Mouse (Mus musculus): ENCODE data around the gene Usp32. TPM values are rescaled to one million over a fixed set of nuclear protein-coding genes. Genes with fewer than 3 reads are reported as not detected.

The Usp32 gene
- total and polyA plus RNA-seq, 3 experiments = 4.0 to 24.5 (median 22.6) TPM

DNA sequence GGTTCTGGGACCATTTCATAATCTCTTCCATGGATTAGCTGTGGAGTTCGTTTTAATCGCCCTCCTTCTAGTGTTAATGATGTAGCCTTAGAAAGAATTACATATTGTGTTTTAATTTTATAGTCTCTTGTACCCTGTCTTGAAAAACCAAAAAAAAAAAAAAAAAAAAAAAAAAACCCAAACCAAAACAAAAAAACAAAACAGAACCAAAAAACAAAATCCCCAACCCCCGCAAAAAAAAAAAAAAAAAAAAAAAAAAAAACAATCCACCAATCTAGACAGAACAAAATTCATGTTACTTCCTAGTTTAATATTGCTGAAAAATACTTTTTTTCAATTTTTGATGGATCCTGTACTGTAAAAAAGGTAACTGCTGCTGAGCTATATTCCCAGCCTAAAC lies 100.7 kb downstream of the Usp32 start:
- no peaks in the 10 kb centered on the region for H3K4me1 ChIP-seq (ENCODE audit: control insufficient read depth, insufficient read depth, low read length)
- H3K27ac ChIP-seq = no peak overlapping the region
- H3K36me3 ChIP-seq (ENCODE audit: control insufficient read depth, insufficient read depth, low read length) = no peaks in the 10 kb centered on the region; the same call in none of the 2 replicates
- H3K4me3 ChIP-seq = no peak overlapping the region
- no peak overlapping the region for H3K9ac ChIP-seq (ENCODE audit: low read depth, low read length)
- 74% methylated on average over 3 of the region's 3 CpGs for WGBS
- intact Hi-C loops (cut with DNase I) = no loop called here
- no peaks in the 10 kb centered on the region for H3K27me3 ChIP-seq (ENCODE audit: control insufficient read depth, insufficient read depth, low read length)
- H3K79me2 ChIP-seq (replicated peaks; ENCODE audit: control insufficient read depth, insufficient read depth, low read length) = no peaks in the 10 kb centered on the region
- TF ChIP-seq EP300 (IDR thresholded peaks at IDR 0.05; ENCODE audit: insufficient read depth, low read depth, low read length) (no peak), POLR2A (IDR thresholded peaks at IDR 0.05; ENCODE audit: insufficient read depth, low read depth, low read length) (no peak), CTCF (IDR thresholded peaks at IDR 0.05) (no peak)
- no peak for DNase-seq

DNA sequence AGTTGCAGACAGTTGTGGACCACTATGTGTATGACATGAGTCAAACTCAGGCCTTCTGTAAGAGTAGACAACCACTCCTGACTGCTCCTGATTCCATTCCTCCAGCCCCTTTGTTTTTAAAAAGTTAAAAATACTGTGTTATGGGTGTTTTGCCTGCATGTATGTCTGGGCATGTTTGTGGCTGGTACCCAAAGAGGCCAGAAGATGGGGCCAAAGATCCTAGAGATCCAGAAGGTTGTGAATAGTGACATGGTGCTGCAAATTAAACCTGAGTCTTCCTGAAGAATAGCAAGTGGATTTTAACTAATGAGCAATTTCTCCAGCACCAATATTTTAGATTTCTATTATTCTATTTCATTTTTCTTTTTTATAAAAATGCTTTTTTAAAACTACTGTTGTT lies 126.8 kb downstream of the Usp32 start:
- no peak overlapping the region for H3K4me3 ChIP-seq
- H3K79me2 ChIP-seq (replicated peaks; ENCODE audit: control insufficient read depth, insufficient read depth, low read length) = no peaks in the 10 kb centered on the region
- H3K36me3 ChIP-seq (ENCODE audit: control insufficient read depth, insufficient read depth, low read length) = no peaks in the 10 kb centered on the region
- intact Hi-C loops (cut with DNase I) = loop anchor here (10.0 kb wide), 1 partner anchor 172 kb away; no protein-coding TSS in a partner anchor
- no peaks in the 10 kb centered on the region for H3K27me3 ChIP-seq (ENCODE audit: control insufficient read depth, insufficient read depth, low read length)
- no peak for DNase-seq
- TF ChIP-seq EP300 (IDR thresholded peaks at IDR 0.05; ENCODE audit: insufficient read depth, low read depth, low read length) (no peak), CTCF (IDR thresholded peaks at IDR 0.05) (no peak), POLR2A (IDR thresholded peaks at IDR 0.05; ENCODE audit: insufficient read depth, low read depth, low read length) (no peak)
- no peak overlapping the region for H3K27ac ChIP-seq
- no peaks in the 10 kb centered on the region for H3K4me1 ChIP-seq (ENCODE audit: control insufficient read depth, insufficient read depth, low read length)
- H3K9ac ChIP-seq (ENCODE audit: low read depth, low read length) = no peak overlapping the region

DNA sequence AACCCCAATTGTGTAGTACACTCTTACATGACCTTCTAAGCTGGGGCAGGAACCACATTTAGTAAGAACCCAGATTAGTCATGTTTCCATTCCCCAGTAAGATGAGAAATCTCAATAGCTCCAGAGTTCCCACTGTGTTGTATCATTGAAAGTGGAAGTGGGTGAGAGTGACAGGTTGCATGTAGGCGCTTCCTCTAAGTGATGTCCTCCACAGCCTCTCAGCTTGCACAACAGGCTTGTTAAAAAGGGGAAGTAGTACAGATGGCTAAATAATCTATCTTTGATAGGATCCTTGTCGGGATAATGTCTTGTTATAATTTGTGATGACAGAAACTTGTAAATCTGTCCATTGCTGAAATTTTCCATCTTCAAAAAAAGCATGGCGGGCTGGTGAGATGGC lies 136.4 kb downstream of the Usp32 start:
- intact Hi-C loops (cut with DNase I) = no loop called here
- no peak overlapping the region for H3K9ac ChIP-seq (ENCODE audit: low read depth, low read length)
- H3K27me3 ChIP-seq (ENCODE audit: control insufficient read depth, insufficient read depth, low read length) = no peaks in the 10 kb centered on the region
- H3K4me1 ChIP-seq (ENCODE audit: control insufficient read depth, insufficient read depth, low read length) = no peaks in the 10 kb centered on the region
- no peak overlapping the region for H3K4me3 ChIP-seq
- no peak for TF ChIP-seq EP300 (IDR thresholded peaks at IDR 0.05; ENCODE audit: insufficient read depth, low read depth, low read length)
- no peak for TF ChIP-seq CTCF (IDR thresholded peaks at IDR 0.05)
- no peak for TF ChIP-seq POLR2A (IDR thresholded peaks at IDR 0.05; ENCODE audit: insufficient read depth, low read depth, low read length)
- no peaks in the 10 kb centered on the region for H3K36me3 ChIP-seq (ENCODE audit: control insufficient read depth, insufficient read depth, low read length)
- DNase-seq = peak in 1 of 2 experiments; percentile 8
- H3K27ac ChIP-seq = no peak overlapping the region
- 83% methylated on average over 3 of the region's 3 CpGs for WGBS
- no peaks in the 10 kb centered on the region for H3K79me2 ChIP-seq (replicated peaks; ENCODE audit: control insufficient read depth, insufficient read depth, low read length)

DNA sequence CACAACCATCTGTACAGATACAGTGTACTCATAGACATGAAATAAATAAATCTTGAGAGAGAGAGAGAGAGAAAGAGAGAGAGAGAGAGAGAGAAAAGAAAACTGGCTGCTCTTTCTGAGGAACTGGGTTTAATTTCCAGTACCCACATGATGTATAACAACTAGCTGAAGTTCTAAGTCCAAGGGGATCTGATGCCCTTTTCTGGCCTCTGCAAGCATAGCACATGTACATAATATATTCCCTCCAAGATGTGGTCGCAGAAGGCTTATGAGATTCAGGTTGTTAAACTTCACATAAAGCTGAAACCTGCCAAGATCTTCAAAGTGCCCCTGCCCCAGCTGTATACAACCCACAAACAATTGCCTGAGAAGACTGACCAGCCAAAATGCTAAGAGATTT lies 144.7 kb downstream of the Usp32 start:
- H3K9ac ChIP-seq (ENCODE audit: low read depth, low read length) = no peak overlapping the region
- H3K79me2 ChIP-seq (replicated peaks; ENCODE audit: control insufficient read depth, insufficient read depth, low read length) = no peaks in the 10 kb centered on the region
- peaks cover 5% of the 10 kb centered on the region; the same call in 1 of the 2 replicates for H3K36me3 ChIP-seq (ENCODE audit: control insufficient read depth, insufficient read depth, low read length)
- intact Hi-C loops (cut with DNase I) = loop anchor here (2.0 kb wide), 1 partner anchor 76 kb away; no protein-coding TSS in a partner anchor
- no peaks in the 10 kb centered on the region for H3K4me1 ChIP-seq (ENCODE audit: control insufficient read depth, insufficient read depth, low read length)
- TF ChIP-seq CTCF (IDR thresholded peaks at IDR 0.05) = peak; percentile 61
- no peak for TF ChIP-seq EP300 (IDR thresholded peaks at IDR 0.05; ENCODE audit: insufficient read depth, low read depth, low read length)
- H3K4me3 ChIP-seq = no peak overlapping the region
- WGBS = 94% methylated on average over 1 of the region's 1 CpGs
- DNase-seq = no peak
- no peak overlapping the region for H3K27ac ChIP-seq
- H3K27me3 ChIP-seq (ENCODE audit: control insufficient read depth, insufficient read depth, low read length) = no peaks in the 10 kb centered on the region

DNA sequence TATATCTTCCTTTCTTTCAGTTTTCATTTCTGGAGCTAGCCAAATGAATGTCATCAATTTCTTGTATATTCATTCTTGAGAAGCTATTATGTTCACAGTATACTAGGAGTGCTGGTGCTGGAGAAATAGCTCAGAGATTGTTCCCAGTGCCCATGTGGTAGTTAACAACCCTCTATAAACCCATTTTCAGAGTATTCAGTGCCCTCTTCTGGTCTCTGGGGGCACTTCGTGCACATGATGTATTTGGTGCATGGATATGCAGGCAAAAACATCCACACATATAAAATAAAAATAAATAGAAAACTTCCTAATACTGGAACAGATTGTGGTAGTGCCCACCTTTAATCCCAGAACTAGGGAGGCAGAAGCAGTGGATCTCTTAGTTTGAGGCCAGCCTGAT lies 147.0 kb downstream of the Usp32 start:
- no peak overlapping the region for H3K4me3 ChIP-seq
- no peaks in the 10 kb centered on the region for H3K27me3 ChIP-seq (ENCODE audit: control insufficient read depth, insufficient read depth, low read length)
- DNase-seq = no peak
- 97% methylated on average over 1 of the region's 1 CpGs for WGBS
- H3K4me1 ChIP-seq (ENCODE audit: control insufficient read depth, insufficient read depth, low read length) = no peaks in the 10 kb centered on the region
- no peak overlapping the region for H3K27ac ChIP-seq
- no peaks in the 10 kb centered on the region for H3K79me2 ChIP-seq (replicated peaks; ENCODE audit: control insufficient read depth, insufficient read depth, low read length)
- no peak for TF ChIP-seq EP300 (IDR thresholded peaks at IDR 0.05; ENCODE audit: insufficient read depth, low read depth, low read length)
- TF ChIP-seq CTCF (IDR thresholded peaks at IDR 0.05) = peak; percentile 54
- H3K36me3 ChIP-seq (ENCODE audit: control insufficient read depth, insufficient read depth, low read length) = peaks cover 10% of the 10 kb centered on the region
- H3K9ac ChIP-seq (ENCODE audit: low read depth, low read length) = no peak overlapping the region
- intact Hi-C loops (cut with DNase I) = no loop called here

DNA sequence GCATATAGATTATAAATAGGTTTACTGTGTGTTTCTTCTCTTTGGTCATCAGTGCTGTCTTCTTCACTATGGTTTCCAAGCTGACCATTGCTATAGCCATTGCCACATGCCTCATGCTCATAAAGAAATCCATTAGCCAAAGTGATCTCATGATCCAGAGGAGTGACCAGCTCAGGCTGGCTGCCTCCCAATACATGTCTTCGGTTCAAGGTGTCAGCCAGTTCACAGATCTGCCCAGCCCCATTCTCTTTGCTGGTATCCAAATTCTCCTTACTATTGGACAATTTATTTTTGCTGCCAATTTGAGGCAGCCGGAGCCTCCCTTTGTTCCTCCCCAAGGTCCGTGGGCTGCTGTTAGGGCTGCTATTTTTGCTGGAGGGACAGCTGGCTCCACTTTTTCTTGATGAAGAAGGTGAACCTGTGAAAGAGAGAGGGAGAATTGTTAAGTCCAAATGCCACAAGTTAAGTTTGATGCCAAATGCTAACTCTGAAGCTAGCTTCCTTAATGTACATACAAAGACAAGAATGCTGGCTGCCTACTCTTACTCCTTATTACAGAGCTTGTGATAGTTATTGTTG lies 151.5 kb downstream of the Usp32 start:
- peaks cover 10% of the 10 kb centered on the region for H3K36me3 ChIP-seq (ENCODE audit: control insufficient read depth, insufficient read depth, low read length)
- H3K79me2 ChIP-seq (replicated peaks; ENCODE audit: control insufficient read depth, insufficient read depth, low read length) = no peaks in the 10 kb centered on the region
- no peak overlapping the region for H3K9ac ChIP-seq (ENCODE audit: low read depth, low read length)
- no peak for TF ChIP-seq POLR2A (IDR thresholded peaks at IDR 0.05; ENCODE audit: insufficient read depth, low read depth, low read length)
- intact Hi-C loops (cut with DNase I) = no loop called here
- H3K4me1 ChIP-seq (ENCODE audit: control insufficient read depth, insufficient read depth, low read length) = no peaks in the 10 kb centered on the region
- peak in 1 of 2 experiments; percentile 44 for DNase-seq
- H3K27ac ChIP-seq = no peak overlapping the region
- H3K27me3 ChIP-seq (ENCODE audit: control insufficient read depth, insufficient read depth, low read length) = no peaks in the 10 kb centered on the region
- WGBS = 56% methylated on average over 3 of the region's 3 CpGs
- H3K4me3 ChIP-seq = no peak overlapping the region

Measured in heart, adult 2 months (tissue).